Mouse (Mus musculus) hindbrain, embryonic 11.5 days (tissue): Measurements from ENCODE around the gene Phxr2. TPM values are rescaled to one million over a fixed set of nuclear protein-coding genes. Genes with fewer than 3 reads are reported as not detected.

Experiments
- ATAC-seq: fragments of 200-750 bp; cut with Nextera tagmentation; 2 replicates; pipeline ENCODE4 v1.8.0; 2017; ENCODE audit warnings: mild to moderate bottlenecking, moderate TSS enrichment, moderate library complexity; ENCODE audit not compliant: low FRiP score
- DNase-seq: peaks from one replicate; pipeline ENCODE4 v3.0.0-alpha.2; 2015; ENCODE audit warnings: low spot score
- H3K27ac ChIP-seq: fragments of 300-500 bp; sonication (generic); 2 replicates; pipeline ENCODE4 v1.5.1; 2014; ENCODE audit warnings: mild to moderate bottlenecking, low read depth, low read length
- H3K27me3 ChIP-seq: fragments of 300-500 bp; sonication (generic); 2 replicates; pipeline ENCODE4 v1.6.1; 2014; ENCODE audit warnings: mild to moderate bottlenecking, low read length, moderate library complexity, mixed read lengths; ENCODE audit not compliant: control insufficient read depth, insufficient read depth
- H3K36me3 ChIP-seq: fragments of 300-500 bp; sonication (generic); 2 replicates; pipeline ENCODE4 v1.6.1; 2014; ENCODE audit warnings: mild to moderate bottlenecking, low read length, moderate library complexity, mixed read lengths; ENCODE audit not compliant: control insufficient read depth, insufficient read depth
- H3K4me1 ChIP-seq: fragments of 300-500 bp; sonication (generic); replicated peaks from 2 replicates; pipeline ENCODE4 v1.6.1; 2014; ENCODE audit warnings: low read length, mixed read lengths; ENCODE audit not compliant: control insufficient read depth, insufficient read depth
- H3K4me2 ChIP-seq: fragments of 300-500 bp; sonication (generic); replicated peaks from 2 replicates; pipeline ENCODE4 v1.6.1; 2014; ENCODE audit warnings: mild to moderate bottlenecking, low read depth, low read length
- H3K4me3 ChIP-seq: fragments of 300-500 bp; sonication (generic); 2 replicates; pipeline ENCODE4 v1.5.1; 2014; ENCODE audit warnings: low read depth, low read length
- H3K9ac ChIP-seq: fragments of 300-500 bp; sonication (generic); 2 replicates; pipeline ENCODE4 v1.6.1; 2014; ENCODE audit warnings: low read depth, low read length
- H3K9me3 ChIP-seq: fragments of 300-500 bp; sonication (generic); 2 replicates; pipeline ENCODE4 v1.6.1; 2016; ENCODE audit warnings: low read length; ENCODE audit not compliant: control insufficient read depth
- WGBS: fragments of 180-500 bp; shearing (Covaris S2); extraction: QIAGEN DNeasy Blood & Tissue Kit; methylation state at CpG from one replicate; pipeline ENCODE4 v1.1.7; 2014; 5-methylcytosine and 5-hydroxymethylcytosine counted together
- polyA plus RNA-seq: library from polyadenylated mRNA; unstranded; fragments of >200 nt; fragmentation: Nextera tagmentation; extraction: Ambion mirVana; gene quantifications from 2 replicates; pipeline ENCODE4 v1.2.1, GENCODE M21; 2014

Phxr2 gene
- polyA plus RNA-seq: not detected in 2 replicates

DNA sequence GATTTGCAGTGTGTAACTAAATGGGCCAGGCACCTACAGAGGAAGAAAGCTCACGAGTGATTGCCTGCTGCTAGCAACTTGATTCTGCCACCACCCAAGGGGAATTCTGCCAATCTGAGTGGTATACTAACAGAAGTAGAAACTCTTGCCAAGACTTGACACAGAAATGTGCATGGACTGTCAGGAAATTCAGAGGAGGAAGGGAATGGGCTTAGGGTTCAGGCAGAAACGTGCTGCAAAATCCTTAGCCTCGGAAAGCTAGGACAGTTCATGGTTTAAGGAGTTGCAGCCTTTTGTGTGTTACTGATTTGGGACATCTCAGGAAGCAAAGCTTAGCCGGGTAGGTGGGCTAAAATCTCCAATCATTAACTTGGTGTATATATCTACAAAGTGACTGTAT lies at the start of gene Phxr2:
Phxr2 (minus strand) TSS at position 101 of the 400 bp plus-strand sequence.
- Histone ChIP-seq H3K27ac (no peak within 1 kb of the TSS), H3K9ac (no peak within 1 kb of the TSS), H3K36me3 (no peaks in the 10 kb centered on the region), H3K9me3 (no peaks in the 10 kb centered on the region), H3K4me3 (no peak within 1 kb of the TSS), H3K4me1 (no peaks in the 10 kb centered on the region), H3K4me2 (no peak within 1 kb of the TSS), H3K27me3 (no peaks in the 10 kb centered on the region)
- DNase-seq (no peak), ATAC-seq (no peak)
- WGBS: 86% methylated on average over 4 of the region's 4 CpGs

DNA sequence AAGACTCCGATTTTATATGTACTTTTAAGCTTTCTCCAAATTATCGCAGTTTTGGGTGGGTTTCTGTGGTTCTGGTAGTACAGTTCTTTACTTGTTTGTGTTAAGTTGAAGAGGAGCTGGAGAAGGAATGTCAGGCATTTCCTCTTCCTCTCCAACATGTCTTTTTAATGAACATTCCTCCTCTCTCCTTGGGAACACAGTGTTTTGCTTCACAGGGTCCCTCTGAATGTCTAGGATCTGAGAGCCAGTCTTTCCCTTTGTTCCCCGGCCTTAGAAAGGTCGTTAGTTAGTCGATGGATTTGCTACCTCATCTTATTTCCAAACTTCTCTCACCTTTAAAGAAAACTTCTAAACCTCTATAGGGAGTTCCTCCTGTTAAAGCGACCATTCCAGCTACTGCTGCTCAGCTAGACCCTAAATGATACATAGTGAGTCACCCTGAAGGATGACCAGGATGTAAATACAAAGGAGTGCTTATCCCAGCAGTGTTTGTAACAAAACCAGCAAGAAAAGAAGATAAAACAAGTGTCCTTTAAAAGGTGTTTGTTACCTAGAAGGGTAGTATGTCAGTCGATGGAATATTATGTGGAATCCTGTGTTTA lies 46.9 kb upstream of the Phxr2 start:
- no peak overlapping the region for H3K27ac ChIP-seq

GRCm38 (mm10) chr10:99171961-99172497 lies 45.9 kb upstream of the Phxr2 start:
- no peaks in the 10 kb centered on the region; the same call in 1 of the 2 replicates for H3K4me1 ChIP-seq
- 21% methylated on average over 12 of the region's 12 CpGs for WGBS
- H3K9me3 ChIP-seq: no peaks in the 10 kb centered on the region
- H3K27ac ChIP-seq: peak overlapping the region; percentile 68
- H3K36me3 ChIP-seq: no peaks in the 10 kb centered on the region
- no peak overlapping the region for H3K4me2 ChIP-seq
- H3K4me3 ChIP-seq: no peak overlapping the region
- peak; percentile 49 for DNase-seq
- H3K27me3 ChIP-seq: no peaks in the 10 kb centered on the region
- H3K9ac ChIP-seq: no peak overlapping the region
- peak; percentile 43; the same call in 1 of the 2 replicates for ATAC-seq

More for the DNA sequence above, 46.9 kb upstream of the Phxr2 start:
- ATAC-seq: no peak
- no peaks in the 10 kb centered on the region for H3K27me3 ChIP-seq
- no peaks in the 10 kb centered on the region for H3K36me3 ChIP-seq
- H3K9ac ChIP-seq: no peak overlapping the region
- no peaks in the 10 kb centered on the region; the same call in 1 of the 2 replicates for H3K4me1 ChIP-seq
- no peak overlapping the region for H3K4me2 ChIP-seq
- H3K9me3 ChIP-seq: no peaks in the 10 kb centered on the region
- no peak overlapping the region for H3K4me3 ChIP-seq
- WGBS: 42% methylated on average over 7 of the region's 7 CpGs
- DNase-seq: no peak

DNA sequence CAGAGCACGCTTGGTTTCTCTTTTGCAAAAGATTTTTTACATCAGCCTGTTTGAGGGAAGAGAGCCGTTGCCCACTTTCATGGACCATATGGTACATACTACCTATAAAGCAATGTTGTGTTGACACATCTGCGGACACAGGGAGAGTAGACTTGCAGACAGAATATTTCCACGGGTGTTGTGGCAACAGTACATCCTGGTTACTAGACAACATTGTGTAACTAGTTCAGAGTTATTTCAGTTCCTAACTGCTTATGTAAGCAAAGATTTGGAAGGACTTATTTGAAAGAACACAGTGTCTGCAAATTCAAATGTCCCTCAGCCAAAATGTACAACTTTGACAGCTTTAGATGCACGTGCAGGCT lies 43.6 kb upstream of the Phxr2 start:
- 92% methylated on average over 5 of the region's 5 CpGs for WGBS
- Histone ChIP-seq H3K36me3 (no peaks in the 10 kb centered on the region), H3K9me3 (no peaks in the 10 kb centered on the region), H3K4me3 (no peak overlapping the region), H3K4me1 (no peaks in the 10 kb centered on the region; the same call in 1 of the 2 replicates), H3K27ac (no peak overlapping the region), H3K27me3 (no peaks in the 10 kb centered on the region), H3K9ac (no peak overlapping the region), H3K4me2 (no peak overlapping the region)
- no peak for DNase-seq
- ATAC-seq: no peak

GRCm38 (mm10) chr10:99168840-99169764 lies 43.0 kb upstream of the Phxr2 start:
- no peak for ATAC-seq
- Histone ChIP-seq H3K4me3 (no peak overlapping the region), H3K36me3 (no peaks in the 10 kb centered on the region), H3K4me1 (no peaks in the 10 kb centered on the region; the same call in 1 of the 2 replicates), H3K4me2 (no peak overlapping the region), H3K9ac (no peak overlapping the region), H3K27ac (no peak overlapping the region), H3K9me3 (no peaks in the 10 kb centered on the region), H3K27me3 (no peaks in the 10 kb centered on the region)
- DNase-seq: no peak
- WGBS: 89% methylated on average over 11 of the region's 11 CpGs

GRCm38 (mm10) chr10:99168404-99168803 lies 42.3 kb upstream of the Phxr2 start:
- no peaks in the 10 kb centered on the region for H3K27me3 ChIP-seq
- 75% methylated on average over 6 of the region's 6 CpGs for WGBS
- ATAC-seq (no peak), DNase-seq (no peak)
- no peak overlapping the region for H3K9ac ChIP-seq
- no peak overlapping the region for H3K27ac ChIP-seq
- no peaks in the 10 kb centered on the region for H3K9me3 ChIP-seq
- no peaks in the 10 kb centered on the region for H3K36me3 ChIP-seq
- H3K4me3 ChIP-seq: no peak overlapping the region
- H3K4me1 ChIP-seq: no peaks in the 10 kb centered on the region; the same call in 1 of the 2 replicates
- H3K4me2 ChIP-seq: no peak overlapping the region

DNA sequence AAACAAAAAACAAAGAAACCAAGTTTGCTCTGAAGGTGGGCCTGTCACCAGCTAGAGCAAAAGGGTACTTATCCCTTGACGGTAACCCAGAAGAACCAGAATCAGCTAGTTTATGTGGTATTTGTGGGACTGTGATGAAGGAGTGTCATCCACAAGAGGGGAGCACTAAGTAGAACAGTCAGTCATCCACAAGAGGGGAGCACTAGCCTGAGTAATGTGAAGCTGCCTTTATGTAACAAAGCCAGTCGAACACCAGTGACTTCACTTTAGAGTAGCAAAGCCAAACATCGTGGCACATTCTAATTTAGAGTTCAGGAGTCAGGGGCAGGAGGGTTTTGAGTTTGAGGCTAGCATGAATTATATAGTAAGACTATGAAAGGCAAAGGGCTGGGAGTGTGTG lies 40.3 kb upstream of the Phxr2 start:
- Histone ChIP-seq H3K36me3 (no peaks in the 10 kb centered on the region), H3K27me3 (no peaks in the 10 kb centered on the region), H3K27ac (no peak overlapping the region), H3K4me2 (no peak overlapping the region), H3K4me3 (no peak overlapping the region), H3K9me3 (no peaks in the 10 kb centered on the region), H3K4me1 (no peaks in the 10 kb centered on the region), H3K9ac (no peak overlapping the region)
- ATAC-seq: no peak
- 83% methylated on average over 3 of the region's 3 CpGs for WGBS
- DNase-seq: no peak

GRCm38 (mm10) chr10:99165751-99166282 lies 39.7 kb upstream of the Phxr2 start:
- Histone ChIP-seq H3K4me2 (no peak overlapping the region), H3K9ac (no peak overlapping the region), H3K4me1 (no peaks in the 10 kb centered on the region), H3K27ac (no peak overlapping the region), H3K36me3 (no peaks in the 10 kb centered on the region), H3K27me3 (no peaks in the 10 kb centered on the region), H3K4me3 (no peak overlapping the region), H3K9me3 (no peaks in the 10 kb centered on the region)
- 85% methylated on average over 7 of the region's 7 CpGs for WGBS
- ATAC-seq (no peak), DNase-seq (no peak)
